Mouse (Mus musculus) urinary bladder, postnatal 10 days (tissue): Measurements from ENCODE around the gene Sost.
A peak's percentile ranks its signal among the peaks of the same experiment; 100 is the strongest.
"Not testable (repeated sequence)": the region's sequence is repeated elsewhere in the genome, so short reads cannot be mapped to it uniquely, and the experiment has no call there.

Experiments used
- DNase-seq: peaks from one replicate; pipeline ENCODE4 v3.0.0; 2022; ENCODE audit warnings: low spot score

The Sost gene

DNA sequence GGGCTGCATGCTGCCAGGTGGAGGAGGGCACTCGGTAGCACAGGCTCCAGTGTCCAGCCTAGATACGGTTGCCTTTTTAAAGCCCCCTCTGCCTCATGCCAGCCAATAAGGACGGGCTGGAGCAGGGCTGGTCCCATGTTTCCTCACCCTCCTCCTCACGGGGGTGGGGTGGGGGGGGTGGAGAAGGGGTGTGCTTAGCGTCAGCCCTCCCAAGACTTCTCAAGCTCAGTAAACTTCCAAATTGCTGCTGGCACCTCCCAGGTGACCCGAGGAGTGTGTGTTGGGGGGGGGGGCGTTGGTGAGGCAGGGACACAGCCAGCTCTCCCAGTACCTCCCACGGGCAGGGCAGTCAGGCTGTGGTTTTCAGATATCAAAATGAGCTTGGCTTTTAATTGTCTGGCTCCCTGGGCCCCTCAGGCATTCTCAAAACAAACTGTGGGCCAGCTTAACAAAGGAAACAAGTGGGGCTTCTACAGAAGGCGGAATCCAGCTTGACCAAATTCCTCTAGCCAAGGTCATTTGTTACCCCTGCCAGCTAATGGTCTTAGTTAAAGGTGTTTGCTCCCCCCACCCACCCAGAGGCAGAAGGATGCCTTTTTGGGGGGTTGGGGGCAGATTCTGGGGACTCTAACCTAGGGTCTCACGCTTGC, at the start of gene Sost:
TSS of gene Sost (minus strand) at position 51 of the 650 bp plus-strand sequence.
- DNase-seq, result no peak

DNA sequence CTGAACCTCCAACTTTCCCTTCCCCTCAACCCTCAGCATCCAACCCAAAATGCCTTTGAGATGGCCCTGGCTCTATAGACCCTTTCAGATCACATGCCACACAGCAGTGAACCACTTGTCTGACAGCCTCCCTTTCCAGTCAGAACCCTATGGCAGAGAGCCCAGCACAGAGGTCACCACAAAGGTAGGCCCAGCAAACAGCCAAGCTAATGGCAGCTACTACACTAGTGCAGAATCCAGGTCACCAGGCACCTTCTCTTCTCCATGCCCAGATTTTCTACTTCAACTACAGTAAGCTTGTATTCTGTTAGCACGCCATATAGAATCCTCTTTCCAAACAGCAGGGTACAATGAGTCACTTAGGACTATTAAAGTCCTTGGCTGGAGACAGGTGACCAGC, 49.3 kb upstream of the Sost start:
- DNase-seq, result no peak

DNA sequence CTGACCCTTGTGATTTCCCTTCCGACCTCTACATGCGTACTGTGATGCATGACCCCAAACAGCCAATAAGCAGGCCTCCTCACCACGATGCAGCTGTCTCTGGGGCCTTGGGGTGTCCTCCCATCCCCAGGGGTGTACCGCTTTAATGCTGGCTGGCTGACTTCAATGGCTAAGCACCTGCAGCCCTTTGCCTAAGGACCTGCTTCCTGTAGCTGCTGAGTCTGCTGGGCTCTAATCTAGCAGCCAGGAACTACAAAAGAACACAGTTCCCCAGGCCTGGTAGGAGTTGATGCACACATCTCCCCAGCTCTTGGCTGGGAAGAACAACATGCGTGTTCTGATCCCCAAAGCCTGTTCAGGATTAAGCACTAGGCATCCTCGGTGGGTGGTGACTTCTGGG, 48.7 kb upstream of the Sost start:
- DNase-seq, result no peak

DNA sequence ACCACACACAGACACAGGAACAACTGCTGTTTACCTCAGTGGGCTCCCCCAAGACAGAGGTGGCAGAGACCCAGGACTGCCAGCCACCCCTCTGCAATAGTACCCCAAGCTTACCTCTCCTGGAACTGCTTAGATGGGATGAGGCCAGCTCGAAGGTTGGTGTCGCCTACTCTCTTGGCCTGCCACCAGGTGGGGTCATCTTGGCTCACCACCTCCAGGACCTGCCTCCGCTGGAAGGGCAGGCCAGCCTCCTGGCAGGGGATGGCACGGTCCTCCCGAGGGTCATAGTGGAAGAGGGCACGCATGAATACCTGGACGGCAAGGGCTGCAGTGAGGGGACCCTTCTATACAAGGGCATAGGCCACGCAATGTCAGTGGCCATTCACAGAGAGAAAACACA, 46.4 kb upstream of the Sost start:
- DNase-seq, result no peak

DNA sequence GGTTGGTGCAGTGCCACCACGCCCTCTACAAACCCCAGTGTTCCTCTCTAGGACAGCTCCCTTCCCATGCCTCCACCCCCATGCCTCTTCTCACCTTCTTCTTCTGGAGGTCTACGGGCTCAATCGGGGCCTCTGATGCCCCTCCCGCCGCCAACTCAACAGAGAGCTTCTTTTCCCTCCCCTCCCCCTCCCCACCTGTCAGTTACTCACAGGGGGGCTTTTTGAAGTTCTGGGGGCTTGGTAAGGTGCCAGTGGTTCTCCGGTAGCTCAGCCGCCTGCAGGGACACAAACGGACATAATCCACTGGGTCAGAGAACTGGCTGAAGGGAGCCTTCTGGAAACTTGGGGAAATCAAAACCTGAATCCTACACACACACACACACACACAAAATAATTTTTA, 44.7 kb upstream of the Sost start:
- DNase-seq, result no peak

DNA sequence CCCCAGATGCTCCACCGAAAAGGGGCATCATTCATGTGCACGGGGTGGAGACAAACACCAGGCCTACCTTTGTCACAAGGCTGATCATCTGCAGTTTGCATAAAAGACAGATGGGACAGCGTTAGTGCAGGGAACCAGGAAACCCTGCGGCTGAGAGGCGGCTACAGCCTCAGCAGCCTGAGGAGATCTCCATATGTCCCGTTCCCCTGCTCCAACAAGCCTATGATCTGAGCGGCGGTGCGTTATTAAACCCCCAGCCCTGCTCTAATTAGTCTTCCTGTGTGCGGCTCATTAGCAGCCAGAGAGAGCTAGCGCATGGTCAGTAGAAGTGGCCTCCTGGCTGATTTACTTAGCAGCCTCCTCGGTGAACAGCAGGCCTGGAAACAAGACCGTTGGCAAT, 43.3 kb upstream of the Sost start:
- DNase-seq, result no peak

DNA sequence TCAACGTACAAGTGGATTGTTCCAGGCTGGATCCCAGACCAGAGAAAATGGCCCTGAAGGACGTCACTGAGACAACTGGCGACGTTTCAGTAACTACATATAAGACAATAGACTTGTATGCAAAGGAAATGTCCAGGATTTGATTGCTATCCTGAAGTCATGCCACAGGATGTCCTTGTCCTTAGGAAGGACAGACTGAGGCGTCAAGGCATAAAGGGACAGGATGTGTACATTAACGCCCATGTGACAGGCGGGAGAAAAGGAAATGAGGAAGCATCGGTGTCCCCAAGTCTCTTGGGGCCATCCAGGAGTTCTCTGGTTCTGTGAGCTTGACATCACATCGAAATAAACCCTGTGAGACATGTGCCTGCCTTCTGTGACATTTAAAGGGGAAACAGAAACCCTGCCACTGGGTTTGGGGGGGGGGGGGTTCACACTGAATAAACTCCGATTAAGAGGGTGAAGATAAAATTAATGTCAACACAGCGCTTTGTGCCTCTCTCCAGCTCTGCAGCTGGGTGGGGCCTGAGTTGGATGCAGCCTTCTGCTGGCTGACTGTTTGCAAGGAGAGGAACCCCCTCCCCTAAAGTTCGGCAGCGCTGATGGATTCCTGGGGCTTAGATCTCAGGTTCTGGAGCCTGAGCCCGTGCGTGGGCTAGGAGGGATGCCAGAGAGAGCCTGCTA, 42.3 kb upstream of the Sost start:
- DNase-seq, result no peak

DNA sequence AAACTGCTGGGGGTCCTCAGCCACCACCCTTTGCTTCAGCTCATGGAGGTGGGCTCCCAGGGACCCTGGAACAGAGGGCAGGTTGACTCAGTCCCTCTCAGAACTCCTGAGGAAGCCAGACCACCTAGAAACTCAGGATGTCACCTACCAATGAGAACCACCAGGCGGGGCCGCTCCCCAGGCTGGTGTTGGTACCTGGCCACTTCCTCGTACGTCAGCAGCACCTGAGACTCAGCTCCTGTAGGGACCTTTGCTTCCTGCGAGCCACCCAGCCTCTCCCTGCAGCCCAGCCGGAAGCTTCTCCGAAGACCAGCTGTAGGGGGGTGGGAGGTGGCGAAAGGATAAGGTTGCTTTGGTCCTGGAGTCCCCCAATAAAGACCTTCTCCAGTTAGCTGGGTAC, 41.6 kb upstream of the Sost start:
- DNase-seq, result no peak

DNA sequence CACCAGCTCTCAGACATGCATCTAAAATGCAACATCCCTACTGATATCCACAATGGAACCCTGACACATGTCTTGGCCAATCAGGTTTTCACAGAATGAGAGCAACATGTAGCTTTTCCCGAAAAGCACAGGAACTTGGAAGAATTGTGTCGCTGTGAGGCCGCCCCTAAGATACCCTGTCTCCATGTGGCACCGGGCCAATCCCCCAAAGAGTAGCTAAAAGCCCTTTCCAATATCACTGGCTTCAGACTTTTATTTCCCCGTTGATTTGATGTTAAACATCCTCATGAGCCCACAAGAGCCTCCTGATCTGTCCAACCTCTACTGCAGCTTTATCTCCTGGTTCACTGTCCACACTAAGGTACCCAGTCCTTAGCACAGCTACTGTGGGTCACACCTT, 39.9 kb upstream of the Sost start:
- DNase-seq, result no peak

DNA sequence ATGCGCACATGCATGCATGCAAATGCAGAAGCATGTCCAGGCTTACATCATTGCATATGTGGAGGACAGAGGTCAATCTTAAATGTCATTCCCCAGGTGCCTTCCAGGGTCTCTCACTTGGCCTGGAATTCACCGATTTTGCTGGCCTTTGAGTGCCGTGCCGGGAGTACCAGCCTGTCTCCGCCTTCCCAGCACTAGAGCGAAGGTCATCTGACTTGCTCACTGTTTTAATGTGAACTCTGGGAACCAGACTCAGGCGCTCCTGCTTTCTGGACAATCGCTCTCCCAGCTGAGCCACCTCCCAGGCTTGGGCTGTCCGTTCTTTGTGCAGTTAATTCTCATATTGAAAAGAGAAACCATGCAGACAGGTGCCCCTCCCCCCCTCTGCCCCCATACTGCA, 39.5 kb upstream of the Sost start:
- no peak for DNase-seq

DNA sequence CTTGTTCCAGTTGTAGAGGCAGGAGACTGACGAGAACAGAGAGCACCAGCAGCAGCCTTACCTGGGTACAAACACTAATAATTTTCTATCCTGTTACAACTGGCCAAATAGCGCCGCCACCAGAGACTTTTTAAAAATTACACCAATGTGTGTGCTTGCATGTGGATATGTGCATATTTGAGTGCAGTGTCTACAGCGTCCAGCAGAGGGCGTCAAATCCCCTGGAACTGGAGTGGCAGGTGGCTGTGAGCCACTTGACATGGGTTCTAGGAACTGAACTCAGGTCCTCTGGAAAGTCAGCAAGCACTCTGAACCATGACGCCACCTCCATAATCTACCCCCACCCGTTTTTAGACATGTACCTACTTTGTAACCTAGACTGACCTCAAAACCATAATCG, 37.4 kb upstream of the Sost start:
- DNase-seq, result no peak

DNA sequence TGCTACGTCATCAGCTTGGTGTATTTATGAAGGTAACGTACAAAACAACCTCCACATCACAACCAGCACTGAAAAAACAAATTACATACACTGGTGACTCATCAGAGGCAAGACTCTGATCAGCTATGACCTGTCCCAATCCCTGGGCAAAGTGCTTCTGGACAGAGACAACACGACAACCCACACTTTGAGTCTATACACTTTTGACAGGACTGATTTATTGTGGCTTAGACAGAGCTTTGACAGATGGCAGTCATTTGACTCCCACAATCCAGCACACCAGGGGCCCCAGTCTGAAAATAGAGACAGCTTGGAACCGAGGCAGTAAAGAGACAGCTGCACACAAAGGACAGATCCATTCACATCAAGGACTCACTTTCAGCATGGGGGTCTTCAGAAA, 32.7 kb upstream of the Sost start:
- no peak for DNase-seq

DNA sequence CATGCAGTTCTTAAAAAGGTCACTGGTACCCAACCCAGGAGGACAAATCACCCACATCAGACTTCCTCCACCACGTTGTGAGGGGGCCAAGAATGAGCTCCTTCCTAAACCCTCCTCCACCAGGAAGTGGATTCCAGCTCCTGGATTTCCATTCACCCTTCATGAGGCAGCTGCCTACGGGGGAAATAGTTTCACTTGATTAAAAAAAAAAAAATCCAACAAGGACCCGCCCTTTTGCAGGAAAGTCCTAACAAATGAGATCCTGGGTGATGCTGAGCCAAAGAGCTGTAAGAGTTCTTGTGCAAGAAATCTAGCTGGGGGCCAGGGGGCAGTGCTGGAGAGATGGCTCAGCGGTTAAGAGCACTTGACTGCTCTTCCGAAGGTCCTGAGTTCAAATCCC, 31.4 kb upstream of the Sost start:
- DNase-seq, result no peak

DNA sequence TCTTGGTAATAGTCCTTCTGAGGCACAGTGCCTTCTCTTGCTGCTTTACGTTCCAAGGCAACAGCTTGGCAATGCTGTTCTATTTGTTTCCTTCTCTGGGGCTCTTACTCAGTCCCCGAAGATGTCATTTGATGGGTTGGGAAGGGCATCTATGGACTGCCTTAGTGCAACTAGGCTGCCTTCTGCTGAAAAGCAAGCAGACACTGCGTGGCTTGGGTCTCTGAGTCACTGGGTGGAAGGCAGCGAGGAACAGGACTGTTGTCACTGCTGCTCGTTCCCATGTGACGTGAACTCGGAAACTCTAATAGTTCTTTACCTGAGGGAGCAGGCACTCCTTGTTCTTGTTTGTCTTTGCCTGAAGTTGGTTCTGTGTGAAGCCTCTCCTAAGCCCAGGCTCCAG, 29.1 kb upstream of the Sost start:
- no peak for DNase-seq

DNA sequence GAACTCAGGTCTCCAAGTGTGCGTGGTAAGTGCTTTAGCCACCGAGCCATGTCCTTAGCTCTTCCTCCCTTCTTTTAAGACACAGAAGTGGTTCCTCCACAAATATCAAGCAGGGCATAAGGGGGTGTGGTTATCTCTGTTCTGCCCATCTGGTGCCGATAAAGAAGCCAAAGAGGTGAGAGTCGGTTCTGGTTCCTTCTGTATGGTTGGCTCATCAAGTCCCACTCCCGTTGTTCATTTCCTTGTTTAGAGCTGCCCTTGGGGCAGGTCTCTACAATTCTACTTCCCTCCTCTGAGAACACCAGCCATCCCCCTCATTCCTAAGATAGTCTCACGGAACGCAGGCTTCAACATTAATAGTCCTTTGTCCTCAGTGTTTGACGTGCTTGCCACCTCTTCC, 27.3 kb upstream of the Sost start:
- DNase-seq, result no peak

DNA sequence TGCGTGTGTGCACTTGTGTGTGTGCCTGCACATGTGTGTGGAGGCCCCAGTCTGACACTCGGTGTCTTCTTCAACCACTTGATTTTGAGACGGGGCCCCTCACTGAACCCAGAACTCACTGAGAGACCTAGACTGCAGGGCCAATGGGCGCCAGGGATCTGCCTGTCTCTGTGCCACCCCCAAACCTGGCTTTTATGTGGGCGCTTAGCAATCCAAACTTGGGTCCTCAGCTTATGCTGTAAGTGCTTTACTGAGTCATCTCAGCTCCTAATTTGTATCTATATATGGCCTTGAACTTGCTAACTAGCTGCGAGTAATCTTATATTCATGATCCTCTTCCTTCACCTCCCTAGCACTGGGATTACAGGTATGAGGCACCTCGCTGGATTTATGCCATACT, 25.6 kb upstream of the Sost start:
- DNase-seq, result no peak

DNA sequence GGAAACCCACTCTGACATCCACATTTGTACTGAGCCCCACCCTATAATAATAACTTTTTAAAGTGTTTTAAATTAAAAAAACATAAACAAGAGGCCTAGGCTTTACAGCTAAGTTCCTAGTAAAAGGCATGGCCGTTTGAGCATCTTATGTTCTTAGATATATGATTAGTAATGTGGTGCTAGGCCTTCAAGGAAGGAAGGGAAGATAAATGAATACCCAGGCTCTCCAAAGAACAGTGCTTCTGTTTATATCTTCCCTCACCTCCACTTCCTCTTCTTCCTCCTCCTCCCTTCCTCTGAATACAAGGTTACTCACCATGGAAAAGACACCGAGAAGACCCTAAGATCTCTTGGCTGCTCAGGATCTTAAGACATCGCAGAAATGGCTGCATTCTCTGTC, 25.0 kb upstream of the Sost start:
- DNase-seq, result no peak

DNA sequence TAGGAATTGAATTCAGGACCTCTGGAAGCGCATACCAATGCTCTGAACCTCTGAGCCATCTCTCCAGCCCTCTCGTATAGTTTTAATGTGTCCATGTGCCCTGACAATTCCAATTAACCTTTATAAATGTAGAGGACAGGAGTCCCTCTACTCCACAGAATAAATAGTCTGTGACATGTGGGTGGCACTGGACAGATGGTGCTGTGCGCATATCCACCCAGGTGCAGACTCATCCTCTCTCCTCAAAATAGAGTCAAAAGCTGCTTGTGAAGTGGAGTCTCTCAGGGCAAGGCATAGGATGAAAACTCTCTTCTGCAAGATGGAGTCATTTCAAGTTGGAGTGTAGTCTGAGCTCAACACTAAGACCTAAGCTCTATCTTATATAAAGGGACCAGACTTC, 23.4 kb upstream of the Sost start:
- DNase-seq, result no peak

DNA sequence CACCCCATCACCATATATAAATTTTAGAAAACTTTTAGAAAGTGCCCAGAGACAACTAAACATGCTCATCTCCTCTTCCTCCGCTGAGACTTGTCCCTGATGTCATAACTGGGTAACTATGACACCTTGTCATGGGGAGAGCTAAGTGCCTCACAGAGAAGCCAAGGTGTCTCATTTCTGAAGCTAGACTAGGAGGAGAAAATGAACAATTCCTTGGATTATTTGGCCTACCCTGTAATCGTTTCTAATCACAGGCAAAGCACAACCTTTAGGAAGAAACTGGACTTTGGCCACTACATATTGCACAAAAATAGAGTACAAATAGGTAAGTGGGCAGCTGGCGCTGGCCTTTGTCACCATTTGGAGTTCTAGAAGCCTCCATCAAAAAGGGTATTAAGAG, 20.1 kb upstream of the Sost start, which contains the start of gene Dusp3:
TSS of gene Dusp3 (minus strand) at position 101 of the 400 bp plus-strand sequence.
- no peak for DNase-seq

DNA sequence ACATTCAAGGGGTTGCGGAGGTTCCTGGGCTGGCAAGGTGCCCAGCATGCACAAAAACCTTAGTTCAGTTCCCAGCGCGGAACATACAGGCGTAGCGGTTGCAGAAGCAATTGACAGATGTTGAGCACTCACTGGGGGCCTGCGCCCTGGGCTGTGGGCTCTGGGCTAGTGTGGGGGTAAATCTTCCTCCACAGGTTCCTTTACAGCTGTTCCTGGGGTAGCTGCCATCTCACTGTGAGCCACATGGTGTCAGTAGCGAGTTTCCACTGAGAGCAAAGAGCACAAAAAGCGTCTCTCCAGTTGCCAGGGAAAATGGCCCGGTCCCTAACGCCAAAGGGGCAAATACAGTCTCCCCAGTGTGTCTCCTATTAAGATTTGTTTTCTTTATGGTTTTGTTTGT, 19.2 kb upstream of the Sost start:
- DNase-seq, result peak; percentile 41

DNA sequence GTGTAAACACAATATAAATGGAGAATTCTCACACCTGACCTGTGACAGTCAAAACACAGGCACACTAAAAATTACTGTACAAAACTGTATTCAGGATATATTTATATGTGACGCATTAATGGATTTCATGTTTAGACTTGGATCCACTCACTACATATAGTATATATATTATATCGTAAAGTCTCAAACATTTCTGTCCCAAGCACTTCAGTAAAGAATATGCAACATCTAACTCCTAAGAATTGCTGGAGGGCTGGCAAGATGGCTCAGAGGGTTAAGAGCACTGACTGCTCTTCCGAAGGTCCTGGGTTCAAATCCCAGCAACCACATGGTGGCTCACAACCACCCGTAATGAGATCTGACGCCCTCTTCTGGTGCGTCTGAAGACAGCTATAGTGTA, 18.6 kb upstream of the Sost start:
- DNase-seq, result not testable (repeated sequence)

DNA sequence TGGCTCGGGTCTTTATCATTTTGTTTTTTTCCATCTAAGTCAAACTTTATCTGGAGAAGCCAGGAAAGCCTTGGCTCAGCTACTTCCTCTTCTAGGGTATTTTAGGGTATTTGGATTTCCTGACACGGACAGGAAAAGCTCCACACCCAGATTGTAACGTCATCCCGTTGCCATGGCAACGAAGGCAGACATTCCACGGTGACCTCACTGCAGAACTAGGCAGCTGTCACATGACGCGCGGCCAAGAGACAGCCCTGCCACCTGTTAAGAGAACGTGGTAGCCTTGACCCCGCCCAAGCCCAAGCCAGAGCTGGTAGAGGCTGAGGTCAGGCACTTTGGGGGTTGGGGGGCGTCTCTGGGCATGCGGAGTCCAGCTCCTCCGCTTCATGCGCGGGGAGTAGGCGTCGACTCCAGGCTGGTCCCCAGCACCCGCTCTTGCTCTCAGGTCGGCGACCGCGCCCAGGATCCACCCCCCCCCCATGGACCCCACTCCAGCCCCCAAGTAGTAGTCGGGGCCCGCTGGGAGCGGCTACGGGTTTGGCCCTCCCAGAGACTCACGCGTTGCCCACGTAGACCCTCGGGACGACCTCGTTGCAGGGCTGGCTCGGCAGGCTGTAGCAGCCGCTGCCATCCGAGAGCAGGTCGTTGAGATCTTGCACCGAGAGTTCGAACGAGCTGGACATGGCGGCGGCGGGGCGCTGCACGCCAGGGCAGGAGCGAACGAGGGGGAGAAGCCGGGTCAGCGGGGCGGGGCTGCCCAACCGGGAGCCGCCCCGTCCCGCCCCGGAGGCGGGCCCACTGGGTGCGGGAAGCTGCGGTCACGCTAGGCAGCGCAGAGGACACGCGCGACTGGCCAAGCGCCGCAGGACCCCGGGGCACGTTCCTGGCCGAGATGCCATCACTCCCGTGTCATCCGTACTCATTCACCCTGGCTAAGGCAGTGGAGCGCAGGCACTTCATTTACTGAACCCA, 17.5 kb upstream of the Sost start, which contains the start of gene Cfap97d1:
TSS of gene Cfap97d1 (plus strand) at position 226 of the 972 bp plus-strand sequence.
- DNase-seq, result peak; percentile 75

DNA sequence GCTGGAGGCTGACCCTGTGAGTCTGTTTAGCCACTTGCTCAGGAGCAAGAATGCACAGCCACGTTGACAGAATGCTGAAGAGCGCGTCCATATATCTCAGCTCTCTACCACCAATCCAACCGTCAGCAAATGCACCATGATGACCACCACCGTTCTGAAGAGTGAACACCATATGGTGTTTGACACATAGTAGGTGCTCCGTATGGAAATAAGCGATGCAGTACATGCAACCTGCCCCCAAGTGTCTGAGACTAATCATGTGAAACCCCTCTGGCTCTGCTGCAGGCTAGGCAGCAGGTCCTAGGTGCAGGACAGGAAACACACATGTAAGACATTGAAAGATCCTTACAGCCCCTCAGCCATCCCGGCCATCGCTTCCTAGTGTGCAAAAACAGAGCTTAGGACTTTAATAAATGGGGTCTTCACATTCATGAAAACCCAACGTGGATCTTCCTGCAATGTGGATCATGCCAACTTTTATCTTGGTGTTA, 16.7 kb upstream of the Sost start:
- no peak for DNase-seq
